Mouse (Mus musculus) stomach, postnatal 0 days (tissue): ENCODE results near the gene Fam83b.

Experiments
- CTCF ChIP-seq: IDR thresholded peaks from 2 replicates; pipeline ENCODE4 v1.5.1; 2016; ENCODE audit warnings: antibody characterized with exemption, low read depth, mild to moderate bottlenecking, moderate library complexity
- EP300 ChIP-seq: optimal IDR thresholded peaks from 2 replicates; pipeline ENCODE3; 2016; ENCODE audit warnings: antibody characterized with exemption

DNA sequence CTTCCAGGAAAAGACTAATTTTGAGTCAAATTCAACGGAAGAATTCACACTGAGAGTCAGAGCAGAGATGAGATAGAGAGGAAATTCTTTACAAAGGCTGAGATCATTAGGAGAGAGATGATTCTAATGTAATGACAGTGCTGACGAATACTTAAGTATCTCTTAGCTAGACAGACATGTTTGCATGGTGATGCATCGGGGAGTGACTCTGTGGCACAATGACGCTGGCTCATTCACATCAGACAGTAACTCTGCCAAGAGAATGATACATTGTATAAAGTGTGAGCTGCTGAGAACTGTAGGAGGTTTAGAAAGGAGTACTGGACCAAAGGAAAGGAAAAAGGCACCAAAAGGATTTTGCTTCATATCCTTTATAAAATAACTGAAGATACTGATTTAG lies 26.2 kb downstream of the Fam83b start:
- TF ChIP-seq EP300 (no peak), CTCF (no peak)
